Mouse (Mus musculus) bone marrow macrophage, adult 2 months (primary cell): ENCODE measurements at regions not wholly inside any gene's neighbourhood (a gene's known extent, or its start where the extent isn't known, plus 50 kb on each side); places are given as distances from the start of the nearest gene placed in this dataset.

Experiments
- CTCF ChIP-seq: IDR thresholded peaks from 2 replicates; pipeline ENCODE4 v1.5.1; 2012; ENCODE audit warnings: low read depth, mild to moderate bottlenecking, low read length, moderate library complexity
- POLR2A ChIP-seq: IDR thresholded peaks from 2 replicates; pipeline ENCODE4 v1.6.1; 2012; ENCODE audit warnings: mild to moderate bottlenecking, low read depth, low read length, borderline replicate concordance

- TF ChIP-seq CTCF = no peak
- TF ChIP-seq POLR2A = no peak
Observed at GRCm38 (mm10) chr13:71174335-71174734, 332.7 kb upstream of the Adamts16 start.
